Mouse (Mus musculus) lung, postnatal 0 days (tissue): ENCODE results near the gene Rrp1b.

Experiments used
- CTCF ChIP-seq: IDR thresholded peaks from 2 replicates; pipeline ENCODE4 v1.5.1; 2016; ENCODE audit warnings: antibody characterized with exemption, mild to moderate bottlenecking
- EP300 ChIP-seq: IDR thresholded peaks from 2 replicates; pipeline ENCODE4 v1.6.1; 2016; ENCODE audit warnings: antibody characterized with exemption, mild to moderate bottlenecking, control low read depth

- TF ChIP-seq CTCF (no peak), EP300 (peak; percentile 49; the same call in 1 of the 2 replicates)
These were observed 12.5 kb downstream of the Rrp1b start for GRCm38 (mm10) chr17:32048351-32048750.
